9 mouse cellular contexts compared by ENCODE assay signal in genomic region chr16:18148208-18148876, GRCm38 (mm10). TPM values are rescaled to one million over a fixed set of nuclear protein-coding genes. Genes with fewer than 3 reads are reported as not detected.
DNase-seq lines count a peak whose midpoint lies in the region; ATAC-seq and TF ChIP-seq lines count a peak whose summit lies in the region.
"Had no signal": no experiment of that assay in that cellular context is flagged by ENCODE, and none has a peak within 500 bp of the region (broad histone marks: within the 10 kb centered on the region; RNA-seq: fewer than 3 reads in every experiment).

No protein-coding gene starts in this region.

- no peak for TF ChIP-seq CTCF in midbrain, postnatal 0 days (IDR thresholded peaks at IDR 0.05)

- H3K4me2 ChIP-seq in hindbrain, embryonic 13.5 days: peak overlapping the region; percentile 25
- 0 out of 2 replicates have a peak overlapping the region, but pooled peaks have one; percentile 12 for H3K4me2 ChIP-seq in midbrain, postnatal 0 days (ENCODE audit: low read depth, low read length, poor library complexity, severe bottlenecking)
- H3K4me2 ChIP-seq: liver, embryonic 11.5 days had no signal

- H3K4me1 ChIP-seq in embryonic facial prominence, embryonic 10.5 days: peaks cover 46% of the 10 kb centered on the region
- peaks cover 85% of the 10 kb centered on the region for H3K4me1 ChIP-seq in hindbrain, embryonic 13.5 days (replicated peaks)
- H3K4me1 ChIP-seq in midbrain, postnatal 0 days (ENCODE audit: insufficient read depth, low read length): peaks cover 22% of the 10 kb centered on the region

- H3K9me3 ChIP-seq in embryonic facial prominence, embryonic 10.5 days: no peaks in the 10 kb centered on the region
- no peaks in the 10 kb centered on the region for H3K9me3 ChIP-seq in hindbrain, embryonic 13.5 days
- no peaks in the 10 kb centered on the region for H3K9me3 ChIP-seq in midbrain, postnatal 0 days (ENCODE audit: low read length)

- WGBS in embryonic facial prominence, embryonic 10.5 days: 17% methylated on average over 6 of the region's 6 CpGs
- WGBS in hindbrain, embryonic 13.5 days: 6% methylated on average over 6 of the region's 6 CpGs
- WGBS in midbrain, postnatal 0 days: 7% methylated on average over 6 of the region's 6 CpGs

- no peaks in the 10 kb centered on the region for H3K36me3 ChIP-seq in embryonic facial prominence, embryonic 10.5 days (replicated peaks)
- peaks cover 22% of the 10 kb centered on the region for H3K36me3 ChIP-seq in hindbrain, embryonic 13.5 days
- peaks cover 17% of the 10 kb centered on the region for H3K36me3 ChIP-seq in midbrain, postnatal 0 days (ENCODE audit: insufficient read depth, low read length)

- peak; percentile 79 for ATAC-seq in hindbrain, embryonic 13.5 days (ENCODE audit: low FRiP score)
- ATAC-seq in midbrain, postnatal 0 days (ENCODE audit: low FRiP score): peak; percentile 68; the same call in 1 of the 2 replicates

- peak overlapping the region; percentile 41 for H3K27ac ChIP-seq in embryonic facial prominence, embryonic 10.5 days (replicated peaks)
- peak overlapping the region; percentile 78 for H3K27ac ChIP-seq in hindbrain, embryonic 13.5 days
- H3K27ac ChIP-seq in midbrain, postnatal 0 days (ENCODE audit: low read depth, low read length): peak overlapping the region; percentile 43; the same call in 1 of the 2 replicates

- H3K4me3 ChIP-seq in embryonic facial prominence, embryonic 10.5 days: no peak overlapping the region
- H3K4me3 ChIP-seq in hindbrain, embryonic 13.5 days: no peak overlapping the region
- no peak overlapping the region for H3K4me3 ChIP-seq in midbrain, postnatal 0 days (ENCODE audit: low read depth, low read length)

- H3K27me3 ChIP-seq in embryonic facial prominence, embryonic 10.5 days (replicated peaks; ENCODE audit: low read depth, poor library complexity, severe bottlenecking): peaks cover 24% of the 10 kb centered on the region
- H3K27me3 ChIP-seq in hindbrain, embryonic 13.5 days: no peaks in the 10 kb centered on the region
- no peaks in the 10 kb centered on the region for H3K27me3 ChIP-seq in midbrain, postnatal 0 days (ENCODE audit: insufficient read depth, low read length)

- DNase-seq in layer of hippocampus, postnatal 10 days (ENCODE audit: low spot score in 2 of 2): peak; percentile 52 to 59
- DNase-seq in layer of hippocampus, postnatal 25 days (ENCODE audit: extremely low spot score in 1 of 2, low spot score in 1 of 2): no peak
- peak; percentile 80 for DNase-seq in embryonic facial prominence, embryonic 10.5 days (ENCODE audit: low spot score)
- peak; percentile 63 for DNase-seq in midbrain, postnatal 0 days (ENCODE audit: low spot score)
- no peak for DNase-seq in gastrocnemius, adult 8-10 months (ENCODE audit: low spot score in 2 of 2)
- no peak for DNase-seq in urinary bladder, adult 18-20 months (ENCODE audit: low spot score in 2 of 2)
- no peak for DNase-seq in kidney, postnatal 14 days

- H3K9ac ChIP-seq in hindbrain, embryonic 13.5 days: peak overlapping the region; percentile 39; the same call in 1 of the 2 replicates
- H3K9ac ChIP-seq in midbrain, postnatal 0 days (replicated peaks; ENCODE audit: low read length, poor library complexity, severe bottlenecking): 0 out of 2 replicates have a peak overlapping the region, but pooled peaks have one; percentile 13

RNA-seq across cellular contexts. Expression of gene Rtn4r, which starts 20.9 kb away (rescaled TPM):
- total RNA-seq in layer of hippocampus, postnatal 10 days (2021): 10 to 100 TPM; 76.3 to 78.0 TPM
- total RNA-seq in layer of hippocampus, postnatal 25 days (2021): 100 to 1,000 TPM; 102 to 111 TPM
- polyA plus RNA-seq in embryonic facial prominence, embryonic 10.5 days (2016; fragmentation: Nextera tagmentation; extraction: Ambion mirVana): 0.87 and 1.4 TPM in 2 replicates
- 14.0 TPM in 2 replicates for polyA plus RNA-seq in hindbrain, embryonic 13.5 days (2015; fragmentation: Nextera tagmentation; extraction: Ambion mirVana)
- 39.6 and 71.7 TPM in 2 replicates for total RNA-seq in midbrain, postnatal 0 days (2014; rRNA removed)
- polyA plus RNA-seq in midbrain, postnatal 0 days (2015; fragmentation: Nextera tagmentation; extraction: Ambion mirVana): 32.3 and 36.2 TPM in 2 replicates
- under 1 TPM in 1 of 4 experiments, not detected in 3; 0.15 TPM for total RNA-seq in gastrocnemius, adult 8-10 months (2022)

RNA-seq across cellular contexts. Expression of gene Prodh, which starts 58.3 kb away (rescaled TPM):
- 10 to 100 TPM; 15.8 to 17.3 TPM for total RNA-seq in layer of hippocampus, postnatal 10 days (2021)
- total RNA-seq in layer of hippocampus, postnatal 25 days (2021): 10 to 100 TPM; 37.2 to 38.6 TPM
- 16.2 and 16.9 TPM in 2 replicates for polyA plus RNA-seq in embryonic facial prominence, embryonic 10.5 days (2016; fragmentation: Nextera tagmentation; extraction: Ambion mirVana)
- polyA plus RNA-seq in hindbrain, embryonic 13.5 days (2015; fragmentation: Nextera tagmentation; extraction: Ambion mirVana): 4.8 TPM in 2 replicates
- total RNA-seq in midbrain, postnatal 0 days (2014; rRNA removed): 11.1 and 14.8 TPM in 2 replicates
- 5.4 and 6.8 TPM in 2 replicates for polyA plus RNA-seq in midbrain, postnatal 0 days (2015; fragmentation: Nextera tagmentation; extraction: Ambion mirVana)
- total RNA-seq in gastrocnemius, adult 8-10 months (2022): 10 to 100 TPM in 2 of 4 experiments, 1 to 10 TPM in 2; 7.8 to 16.8 (median 9.7) TPM

Comparison
In these comparisons a context has a peak if more than half of its experiments do, and no peak if none do; other contexts are left out.
1. DNase-seq: peak in layer of hippocampus, postnatal 10 days (2 of 2), embryonic facial prominence, embryonic 10.5 days (single experiment) and midbrain, postnatal 0 days (single experiment); none in layer of hippocampus, postnatal 25 days (0 of 2), gastrocnemius, adult 8-10 months (0 of 2), urinary bladder, adult 18-20 months (0 of 2) and kidney, postnatal 14 days (single experiment).
2. RNA of gene Rtn4r, which starts 20.9 kb away (total RNA-seq): 102 to 111 TPM in layer of hippocampus, postnatal 25 days, 76.3 to 78.0 TPM in layer of hippocampus, postnatal 10 days and 39.6 to 71.7 TPM in midbrain, postnatal 0 days; 0.15 TPM in gastrocnemius, adult 8-10 months; every median in the first group is over 10 times any median in the second.
3. Peak in every context shown above with its lines, with median percentiles within 50 percentile points of each other: H3K27ac ChIP-seq.